Mouse (Mus musculus) forebrain, embryonic 11.5 days (tissue): Measurements from ENCODE around the gene Ifnlr1. TPM values are rescaled to one million over a fixed set of nuclear protein-coding genes. Genes with fewer than 3 reads are reported as not detected.

Source experiments
- ATAC-seq: fragments of 200-750 bp; cut with Nextera tagmentation; replicated peaks from 2 replicates; pipeline ENCODE4 v1.8.0; 2017; ENCODE audit warnings: moderate TSS enrichment; ENCODE audit not compliant: low FRiP score
- DNase-seq: peaks from one replicate; pipeline ENCODE4 v3.0.0-alpha.2; 2017; ENCODE audit warnings: low spot score
- H3K27ac ChIP-seq: fragments of 300-500 bp; sonication (generic); 2 replicates; pipeline ENCODE4 v1.5.1; 2014; ENCODE audit warnings: low read depth, low read length
- H3K27me3 ChIP-seq: fragments of 300-500 bp; sonication (generic); 2 replicates; pipeline ENCODE4 v1.6.1; 2014; ENCODE audit warnings: mild to moderate bottlenecking, low read length, mixed read lengths; ENCODE audit not compliant: control insufficient read depth, insufficient read depth
- H3K36me3 ChIP-seq: fragments of 300-500 bp; sonication (generic); 2 replicates; pipeline ENCODE4 v1.6.1; 2014; ENCODE audit warnings: mild to moderate bottlenecking, low read length, moderate library complexity, mixed read lengths; ENCODE audit not compliant: control insufficient read depth, insufficient read depth
- H3K4me1 ChIP-seq: fragments of 300-500 bp; sonication (generic); replicated peaks from 2 replicates; pipeline ENCODE4 v1.6.1; 2014; ENCODE audit warnings: low read length, mixed read lengths; ENCODE audit not compliant: control insufficient read depth, insufficient read depth
- H3K4me2 ChIP-seq: fragments of 300-500 bp; sonication (generic); 2 replicates; pipeline ENCODE4 v1.6.1; 2014; ENCODE audit warnings: low read depth, mild to moderate bottlenecking, low read length, moderate library complexity, mixed read lengths; ENCODE audit not compliant: severe bottlenecking
- H3K4me3 ChIP-seq: fragments of 300-500 bp; sonication (generic); 2 replicates; pipeline ENCODE4 v1.5.1; 2014; ENCODE audit warnings: low read depth, low read length
- H3K9ac ChIP-seq: fragments of 300-500 bp; sonication (generic); 2 replicates; pipeline ENCODE4 v1.6.1; 2014; ENCODE audit warnings: low read length
- H3K9me3 ChIP-seq: fragments of 300-500 bp; sonication (generic); 2 replicates; pipeline ENCODE4 v1.6.1; 2016; ENCODE audit warnings: low read length, mixed read lengths; ENCODE audit not compliant: control insufficient read depth
- WGBS: fragments of 180-500 bp; shearing (Covaris S2); extraction: QIAGEN DNeasy Blood & Tissue Kit; methylation state at CpG from one replicate; pipeline ENCODE4 v1.1.7; 2014; 5-methylcytosine and 5-hydroxymethylcytosine counted together
- polyA plus RNA-seq: library from polyadenylated mRNA; unstranded; fragments of >200 nt; fragmentation: Nextera tagmentation; extraction: Ambion mirVana; gene quantifications from 2 replicates; pipeline ENCODE4 v1.2.1, GENCODE M21; 2014

Ifnlr1 gene
- polyA plus RNA-seq, 1 experiment from 2014 or later: 0.59 TPM

- no peak overlapping the region for H3K27ac ChIP-seq
- ATAC-seq (no peak), DNase-seq (no peak)
- H3K4me1 ChIP-seq: peaks cover 11% of the 10 kb centered on the region
- no peaks in the 10 kb centered on the region for H3K36me3 ChIP-seq
- no peak overlapping the region for H3K9ac ChIP-seq
- 89% methylated on average over 12 of the region's 12 CpGs for WGBS
- H3K4me2 ChIP-seq: no peak overlapping the region
- no peak overlapping the region for H3K4me3 ChIP-seq
- H3K9me3 ChIP-seq: no peaks in the 10 kb centered on the region
- no peaks in the 10 kb centered on the region for H3K27me3 ChIP-seq
Observed at GRCm38 (mm10) chr4:135658899-135659298, 27.2 kb upstream of the Ifnlr1 start.

- ATAC-seq (no peak), DNase-seq (no peak)
- peaks cover 3% of the 10 kb centered on the region; the same call in 1 of the 2 replicates for H3K4me1 ChIP-seq
- H3K4me3 ChIP-seq: no peak overlapping the region
- H3K4me2 ChIP-seq: no peak overlapping the region
- WGBS: 58% methylated on average over 6 of the region's 6 CpGs
- H3K9me3 ChIP-seq: no peaks in the 10 kb centered on the region
- no peaks in the 10 kb centered on the region for H3K36me3 ChIP-seq
- H3K27me3 ChIP-seq: no peaks in the 10 kb centered on the region
- H3K27ac ChIP-seq: no peak overlapping the region
- H3K9ac ChIP-seq: no peak overlapping the region
Observed at GRCm38 (mm10) chr4:135661082-135661809, 24.8 kb upstream of the Ifnlr1 start.

GRCm38 (mm10) chr4:135661994-135662393 is 24.1 kb upstream of the Ifnlr1 start:
- Histone ChIP-seq H3K36me3 (no peaks in the 10 kb centered on the region), H3K9me3 (no peaks in the 10 kb centered on the region), H3K4me1 (no peaks in the 10 kb centered on the region), H3K9ac (no peak overlapping the region), H3K4me3 (no peak overlapping the region), H3K27me3 (no peaks in the 10 kb centered on the region), H3K27ac (no peak overlapping the region), H3K4me2 (no peak overlapping the region)
- DNase-seq (no peak), ATAC-seq (no peak)
- WGBS: 81% methylated on average over 6 of the region's 6 CpGs

GRCm38 (mm10) chr4:135664656-135665055 is 21.4 kb upstream of the Ifnlr1 start:
- H3K36me3 ChIP-seq: no peaks in the 10 kb centered on the region
- H3K4me1 ChIP-seq: no peaks in the 10 kb centered on the region
- no peak overlapping the region for H3K27ac ChIP-seq
- H3K27me3 ChIP-seq: no peaks in the 10 kb centered on the region
- no peak overlapping the region for H3K9ac ChIP-seq
- WGBS: 87% methylated on average over 6 of the region's 6 CpGs
- ATAC-seq (no peak), DNase-seq (no peak)
- H3K4me2 ChIP-seq: no peak overlapping the region
- H3K9me3 ChIP-seq: no peaks in the 10 kb centered on the region
- H3K4me3 ChIP-seq: no peak overlapping the region

- H3K4me1 ChIP-seq: no peaks in the 10 kb centered on the region
- H3K27ac ChIP-seq: no peak overlapping the region
- no peaks in the 10 kb centered on the region for H3K9me3 ChIP-seq
- WGBS: 55% methylated on average over 17 of the region's 17 CpGs
- no peak overlapping the region for H3K4me2 ChIP-seq
- H3K4me3 ChIP-seq: no peak overlapping the region
- H3K27me3 ChIP-seq: no peaks in the 10 kb centered on the region
- no peaks in the 10 kb centered on the region for H3K36me3 ChIP-seq
- ATAC-seq (no peak), DNase-seq (peak; percentile 76)
- no peak overlapping the region for H3K9ac ChIP-seq
Observed at GRCm38 (mm10) chr4:135666192-135666975, 19.7 kb upstream of the Ifnlr1 start.

GRCm38 (mm10) chr4:135667266-135667844 is 18.7 kb upstream of the Ifnlr1 start:
- 15% methylated on average over 16 of the region's 16 CpGs for WGBS
- Histone ChIP-seq H3K9me3 (no peaks in the 10 kb centered on the region), H3K4me1 (no peaks in the 10 kb centered on the region), H3K36me3 (no peaks in the 10 kb centered on the region), H3K27me3 (no peaks in the 10 kb centered on the region), H3K9ac (no peak overlapping the region), H3K27ac (no peak overlapping the region), H3K4me3 (no peak overlapping the region), H3K4me2 (no peak overlapping the region)
- ATAC-seq (no peak), DNase-seq (no peak)

- no peaks in the 10 kb centered on the region for H3K36me3 ChIP-seq
- no peak overlapping the region for H3K4me3 ChIP-seq
- ATAC-seq: no peak
- H3K9me3 ChIP-seq: no peaks in the 10 kb centered on the region
- H3K4me2 ChIP-seq: no peak overlapping the region
- H3K9ac ChIP-seq: no peak overlapping the region
- 0 out of 2 replicates have a peak, but pooled peaks cover 2% of the 10 kb centered on the region for H3K4me1 ChIP-seq
- H3K27me3 ChIP-seq: no peaks in the 10 kb centered on the region
- 67% methylated on average over 3 of the region's 3 CpGs for WGBS
- DNase-seq: no peak
- H3K27ac ChIP-seq: no peak overlapping the region
Observed at GRCm38 (mm10) chr4:135673507-135673906, 12.6 kb upstream of the Ifnlr1 start.

- H3K36me3 ChIP-seq: no peaks in the 10 kb centered on the region
- H3K9ac ChIP-seq: no peak overlapping the region
- ATAC-seq (no peak), DNase-seq (no peak)
- no peak overlapping the region for H3K4me2 ChIP-seq
- no peaks in the 10 kb centered on the region for H3K9me3 ChIP-seq
- H3K4me1 ChIP-seq: 0 out of 2 replicates have a peak, but pooled peaks cover 2% of the 10 kb centered on the region
- no peaks in the 10 kb centered on the region for H3K27me3 ChIP-seq
- H3K27ac ChIP-seq: no peak overlapping the region
- 69% methylated on average over 9 of the region's 9 CpGs for WGBS
- H3K4me3 ChIP-seq: no peak overlapping the region
Observed at GRCm38 (mm10) chr4:135674993-135675392, 11.1 kb upstream of the Ifnlr1 start.
